Mouse (Mus musculus) layer of hippocampus, adult 9-10 months (tissue): ENCODE data around the gene Tiam2.

Experiments used
- DNase-seq: peaks from one replicate; pipeline ENCODE4 v3.0.0; 2022; ENCODE audit warnings: low spot score

Gene Tiam2

DNA sequence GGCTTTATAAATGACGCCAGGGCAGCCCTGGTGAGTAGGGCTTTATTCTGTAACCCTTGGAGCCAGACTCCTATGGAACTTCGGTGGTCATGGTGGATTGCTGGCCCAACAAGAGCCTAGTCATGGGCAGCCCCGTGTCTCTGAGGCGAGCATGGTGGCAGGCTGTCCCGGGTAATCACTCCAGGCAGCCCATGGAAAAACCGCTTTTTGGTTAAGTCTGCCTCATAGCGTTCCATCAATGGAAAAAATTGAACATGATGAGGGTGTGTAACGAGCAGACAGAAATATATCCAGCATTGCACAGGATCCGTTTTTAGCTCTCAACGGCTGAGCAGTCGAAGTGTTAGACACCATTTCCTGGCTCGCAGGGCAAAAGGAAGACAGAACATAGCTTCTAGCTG lies 70.5 kb downstream of the Tiam2 start:
- no peak for DNase-seq

DNA sequence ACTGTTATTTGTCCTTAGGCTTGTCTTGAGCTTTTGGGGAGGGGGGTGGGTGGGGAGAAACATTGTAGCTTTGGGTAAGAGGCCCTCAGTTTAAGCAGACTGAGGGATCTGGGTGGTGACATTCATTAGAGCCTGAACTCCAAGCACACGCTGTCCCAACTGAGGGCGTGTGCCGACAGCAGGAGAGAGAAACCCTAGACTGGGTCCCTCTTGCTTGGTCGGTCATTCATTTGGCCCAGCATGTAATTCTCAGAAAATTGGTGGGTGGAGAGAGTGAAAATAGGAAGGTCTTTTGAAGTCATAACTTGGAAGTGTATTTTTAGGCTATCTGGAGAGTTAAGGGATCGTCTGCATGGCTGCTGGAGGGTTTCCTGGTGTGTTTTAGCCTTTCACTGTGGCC lies 71.5 kb downstream of the Tiam2 start:
- DNase-seq: no peak

DNA sequence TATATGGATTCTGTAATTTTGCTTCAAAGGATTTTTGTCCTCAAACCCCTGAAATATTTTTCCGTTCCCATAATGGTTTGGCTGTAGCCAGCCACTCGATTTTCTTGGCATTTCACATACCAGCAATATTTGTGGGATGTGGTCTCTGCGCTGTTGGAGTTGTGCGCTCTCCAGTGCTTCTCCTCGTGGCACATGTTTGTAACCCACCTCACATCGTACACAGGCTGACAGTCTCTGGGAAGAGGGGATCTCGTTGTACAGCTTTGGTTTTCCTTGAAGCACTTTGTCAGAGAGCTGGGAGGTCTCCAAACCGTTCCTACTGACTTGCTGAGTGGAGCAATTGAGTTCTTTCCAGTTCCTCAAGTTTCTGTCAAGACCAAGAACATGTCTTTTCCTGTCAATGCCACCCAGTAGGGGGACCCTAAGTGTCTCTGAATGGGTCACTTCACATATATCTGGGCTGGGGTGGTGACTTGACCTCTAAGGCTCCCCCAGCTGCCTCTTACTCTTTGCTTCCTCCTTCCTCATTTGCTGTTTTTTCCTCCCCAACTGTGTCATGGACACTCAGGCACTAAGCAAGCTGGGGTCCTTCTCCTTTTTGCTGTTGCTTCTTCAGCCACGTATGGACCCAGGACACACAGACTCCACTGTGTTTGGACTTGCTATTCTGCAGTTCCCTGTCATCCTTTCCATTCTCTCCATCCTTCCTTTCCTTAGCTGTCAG lies 79.1 kb downstream of the Tiam2 start:
- no peak for DNase-seq

DNA sequence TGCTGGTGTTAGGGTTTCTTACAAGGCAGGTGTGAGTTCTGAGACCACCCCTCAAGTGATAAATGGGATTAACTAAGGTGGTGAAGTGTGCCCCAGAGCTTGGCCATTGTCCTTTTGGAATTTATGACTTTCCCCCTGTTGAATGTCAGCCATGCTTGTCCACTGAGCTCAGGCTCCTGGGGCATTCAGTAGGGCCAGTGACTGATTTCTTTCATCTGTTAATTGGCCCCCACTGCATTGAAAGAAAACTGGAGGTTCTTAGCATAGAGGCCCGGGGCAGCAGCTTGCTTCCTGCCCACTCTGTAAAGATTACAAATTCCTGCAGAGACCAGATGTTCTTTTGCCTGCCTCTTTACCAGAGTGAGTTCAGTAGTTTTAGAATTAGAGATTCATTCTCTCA lies 80.7 kb downstream of the Tiam2 start:
- DNase-seq: no peak

DNA sequence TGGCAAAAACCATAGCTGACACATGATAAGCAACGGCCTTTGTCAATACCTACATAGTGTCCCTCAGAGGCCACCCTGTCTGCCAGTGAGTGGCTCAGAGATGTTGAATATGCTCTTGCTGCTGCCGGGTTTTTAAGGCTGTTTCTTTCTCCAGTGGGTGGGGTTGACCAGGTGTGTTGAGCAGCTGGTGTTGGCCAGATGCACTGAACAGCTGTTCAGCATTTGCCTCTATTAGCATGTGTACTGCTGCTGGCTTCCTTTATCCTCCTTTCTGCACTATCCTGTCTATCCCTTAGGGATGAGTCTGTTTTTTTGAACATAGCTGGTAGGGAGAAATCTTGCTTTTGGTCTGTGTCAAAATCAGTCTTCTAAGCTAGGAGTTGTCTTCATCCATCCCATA lies 83.9 kb downstream of the Tiam2 start:
- DNase-seq: no peak

DNA sequence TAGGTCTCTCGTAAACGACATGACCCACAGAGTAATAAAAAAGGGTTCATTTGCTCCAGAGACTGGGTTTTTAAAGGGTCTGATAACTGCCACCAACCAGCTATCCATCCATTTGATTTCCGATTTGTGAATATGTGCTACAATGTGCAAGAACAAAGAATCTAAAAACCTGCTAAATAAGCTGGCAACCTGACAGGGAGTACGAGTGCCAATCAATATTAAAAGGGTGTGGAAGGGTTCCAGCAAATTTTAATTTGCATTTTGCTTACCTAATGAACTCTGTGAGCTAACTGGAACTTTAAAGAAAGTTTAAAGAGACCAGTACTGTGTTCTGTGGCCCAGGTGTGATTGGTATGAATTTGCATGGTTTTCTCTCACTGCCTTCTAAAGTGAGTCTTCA lies 86.4 kb downstream of the Tiam2 start:
- no peak for DNase-seq

DNA sequence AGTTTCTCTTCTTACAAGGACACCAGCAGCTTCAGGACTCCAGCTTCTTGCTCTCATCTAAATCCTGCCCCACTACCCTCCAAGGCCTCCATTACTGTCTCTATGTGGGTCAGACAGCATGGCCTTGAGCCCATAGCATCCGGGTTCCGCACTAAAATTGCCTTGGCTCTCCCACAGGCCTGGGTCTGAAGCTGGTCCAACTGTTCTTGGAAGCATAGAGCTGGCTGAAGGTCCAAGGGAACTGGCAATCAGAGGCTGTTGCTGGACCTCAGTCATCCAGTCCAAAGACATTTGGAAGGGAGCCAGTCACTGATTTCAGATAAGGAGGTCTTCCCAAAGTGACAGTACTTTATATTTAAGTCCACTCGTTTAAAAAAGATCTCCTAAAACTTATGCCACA lies 89.2 kb downstream of the Tiam2 start:
- no peak for DNase-seq

DNA sequence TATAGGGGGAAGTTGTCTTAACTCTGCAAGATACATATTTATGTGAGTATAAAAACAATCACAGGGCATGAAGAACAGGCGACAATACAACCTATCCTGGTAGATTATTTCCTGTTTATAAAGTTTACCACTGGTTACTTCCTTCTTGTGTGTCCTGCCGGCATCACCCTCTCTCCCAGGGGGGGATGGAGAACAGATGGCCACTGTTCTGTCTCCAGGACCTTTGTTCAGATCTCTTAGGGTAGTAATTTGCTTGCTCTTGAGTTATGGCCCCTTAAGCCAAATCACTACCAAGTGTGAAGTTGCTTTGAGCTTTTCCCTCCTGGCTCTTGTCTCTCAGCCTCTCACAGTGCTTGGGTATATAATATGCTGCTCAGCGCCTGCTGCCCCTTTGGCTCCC lies 90.0 kb downstream of the Tiam2 start:
- DNase-seq: no peak

DNA sequence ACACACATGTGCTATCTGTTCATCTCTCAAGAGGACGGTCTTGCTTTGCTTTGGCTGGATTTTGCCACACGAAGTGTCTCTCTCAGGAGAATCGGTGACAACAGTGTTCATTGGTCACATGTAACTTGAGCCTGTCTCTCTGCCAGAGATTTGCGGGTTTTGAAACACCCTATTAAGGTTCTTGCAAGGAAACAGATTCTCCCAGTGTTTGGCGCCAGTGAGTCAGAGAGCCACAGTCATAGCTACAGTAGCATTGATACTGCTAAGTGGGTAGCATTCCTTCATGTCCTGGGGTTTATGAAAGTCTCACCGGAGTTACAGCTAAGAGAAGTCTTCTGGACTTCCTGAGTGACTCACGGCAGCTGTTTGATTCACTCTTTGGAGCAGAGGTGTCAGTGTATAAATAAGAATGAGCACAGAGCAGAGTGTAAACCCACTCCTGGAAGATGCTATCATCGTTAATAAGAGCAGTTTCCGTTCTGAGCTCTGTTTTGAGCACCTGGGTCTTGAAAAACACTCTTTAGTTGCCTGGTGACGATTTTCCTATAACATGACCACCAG lies 93.1 kb downstream of the Tiam2 start:
- no peak for DNase-seq

DNA sequence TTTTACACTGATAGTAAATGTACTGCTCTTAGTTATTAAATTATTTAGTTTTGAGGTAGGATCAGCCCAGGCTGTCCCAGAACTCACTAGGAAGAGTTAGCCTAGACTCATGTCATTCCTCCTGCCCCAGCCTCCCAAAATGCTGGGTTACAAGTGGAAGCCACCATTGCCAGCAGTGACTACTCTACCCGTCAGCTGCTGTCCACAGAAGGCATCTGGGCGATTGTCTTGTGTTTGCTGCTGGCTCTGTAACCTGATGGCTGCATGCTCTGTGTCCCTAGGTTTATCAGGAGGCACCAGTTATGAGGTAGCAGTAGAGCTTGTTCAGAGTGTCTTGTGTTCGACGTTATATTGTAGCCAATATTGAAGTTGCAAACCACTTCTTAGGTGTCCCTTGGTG lies 93.8 kb downstream of the Tiam2 start:
- DNase-seq: no peak

DNA sequence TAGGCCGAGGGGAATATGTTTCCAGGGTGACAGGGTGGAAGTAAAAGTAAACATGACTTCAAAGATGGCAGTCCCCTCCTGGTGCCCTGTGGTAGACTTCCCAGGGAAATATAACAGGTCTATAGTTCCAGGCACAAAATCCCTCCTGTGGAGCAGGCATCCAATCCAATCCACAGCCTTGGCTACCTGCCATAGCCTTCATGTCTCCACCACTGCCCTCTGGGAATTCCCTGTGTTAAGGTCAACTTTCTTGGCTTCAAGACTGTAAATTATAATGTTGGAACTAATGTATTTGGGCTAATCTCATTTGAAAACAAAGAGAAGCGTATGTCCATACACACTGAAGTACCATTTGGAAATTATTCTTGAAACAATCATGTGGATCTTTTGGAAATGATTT lies 97.0 kb downstream of the Tiam2 start:
- DNase-seq: no peak

DNA sequence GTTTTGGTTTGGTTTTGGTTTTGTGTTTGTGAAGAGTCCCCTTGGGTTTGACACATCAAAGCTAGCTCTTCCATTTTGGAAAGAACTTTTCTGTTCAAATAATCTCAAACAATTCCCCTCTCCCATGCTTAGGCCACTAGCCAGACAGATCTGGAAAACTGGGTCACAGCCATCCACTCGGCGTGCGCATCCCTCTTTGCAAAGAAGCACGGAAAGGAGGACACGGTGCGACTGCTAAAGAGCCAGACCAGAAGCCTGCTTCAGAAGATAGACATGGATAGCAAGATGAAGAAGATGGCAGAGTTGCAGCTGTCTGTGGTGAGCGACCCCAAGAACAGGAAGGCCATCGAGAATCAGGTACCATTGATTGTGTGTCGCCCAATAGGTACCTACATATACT lies 102.3 kb downstream of the Tiam2 start:
- no peak for DNase-seq

DNA sequence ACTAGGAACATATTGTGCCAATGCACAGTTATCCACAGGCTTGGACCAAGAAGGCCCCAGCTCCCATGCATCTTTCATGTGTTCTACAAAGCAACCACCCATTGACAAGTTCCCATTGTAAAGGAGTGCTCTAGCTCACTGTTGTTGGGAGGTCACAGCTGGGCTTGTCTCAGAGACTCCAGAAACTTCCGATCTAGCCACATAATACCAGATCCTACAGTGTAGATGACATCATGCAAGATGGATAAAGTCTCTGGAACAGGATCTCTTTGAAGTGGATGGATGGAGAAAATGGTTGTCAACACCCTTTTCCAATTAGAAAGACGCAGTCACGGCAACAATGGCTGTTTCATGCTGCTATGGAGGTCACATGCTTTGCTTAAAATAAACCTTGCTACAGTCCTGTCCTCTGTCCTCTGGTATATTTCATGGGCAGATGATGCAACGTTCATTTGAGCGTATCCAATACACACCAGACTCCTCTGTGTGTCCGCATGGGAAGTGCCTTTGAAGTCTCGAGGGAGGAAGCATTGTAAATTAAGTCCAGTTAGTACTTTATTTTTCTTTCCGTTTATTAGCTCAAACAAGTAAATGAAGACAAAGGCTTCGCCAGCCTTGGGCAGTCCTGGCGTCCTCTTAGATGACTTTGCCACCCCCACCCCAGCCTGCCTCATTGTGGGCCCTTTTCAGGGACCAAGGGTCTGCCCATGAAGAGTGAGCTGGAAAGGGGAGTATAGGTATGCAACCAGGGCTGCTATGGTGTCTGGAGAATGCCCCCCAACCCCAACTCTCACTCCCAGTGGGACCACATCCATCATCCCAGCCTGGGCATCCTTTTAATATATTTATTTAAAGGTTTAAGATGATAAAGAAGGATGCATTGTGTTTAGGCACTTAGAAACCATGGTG lies 106.5 kb downstream of the Tiam2 start:
- DNase-seq: no peak

DNA sequence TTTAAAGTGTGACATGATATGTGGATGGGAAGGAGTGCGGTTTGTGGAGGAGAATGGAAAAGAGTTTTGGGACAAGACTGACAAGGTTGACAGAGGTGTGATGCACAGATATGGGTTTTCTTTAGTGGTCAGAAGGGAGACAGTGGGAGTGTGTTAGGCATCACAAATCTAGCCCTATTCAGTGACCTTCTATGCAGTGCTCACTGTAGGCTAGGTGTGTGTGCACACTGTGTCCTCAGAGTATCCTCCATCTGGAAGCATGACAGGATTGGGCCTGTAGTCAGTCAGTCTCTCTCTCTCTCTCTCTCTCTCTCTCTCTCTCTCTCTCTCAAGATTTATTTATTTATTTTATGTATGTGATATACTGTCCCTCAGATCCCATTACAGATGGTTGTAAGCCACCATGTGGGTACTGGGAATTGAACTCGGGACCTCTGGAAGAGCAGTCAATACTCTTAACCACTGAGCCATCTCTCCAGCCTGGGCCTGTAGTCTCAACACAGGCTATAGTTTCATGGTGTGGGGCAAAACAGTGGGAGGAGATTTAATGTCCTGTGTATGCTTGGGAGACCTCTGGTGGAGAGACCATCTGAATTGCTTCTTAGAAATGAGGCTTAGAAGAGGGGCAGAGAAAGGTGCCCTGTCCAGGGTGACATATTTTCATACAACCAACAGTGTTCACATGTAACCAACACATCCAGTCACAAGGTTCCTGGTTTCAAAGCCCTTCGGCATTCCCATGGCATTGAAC lies 107.3 kb downstream of the Tiam2 start:
- DNase-seq: no peak

DNA sequence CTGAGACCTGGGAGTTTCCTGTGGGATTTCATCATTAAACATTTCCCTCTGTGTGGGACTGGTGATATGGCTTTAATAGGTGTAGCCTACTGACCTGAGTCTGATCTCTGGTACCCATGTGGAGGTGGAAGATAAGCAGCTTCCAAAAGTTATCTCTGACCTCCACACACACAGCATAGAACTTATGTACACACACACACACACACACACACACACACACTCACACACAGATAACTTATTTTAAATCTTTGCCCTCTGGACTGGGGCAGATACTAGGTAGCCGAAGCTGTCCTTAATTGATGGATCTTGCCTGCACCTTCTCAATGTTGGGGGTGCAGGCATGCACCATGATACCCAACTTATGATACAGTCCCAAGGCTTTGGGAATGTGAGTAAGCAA lies 108.9 kb downstream of the Tiam2 start:
- no peak for DNase-seq

DNA sequence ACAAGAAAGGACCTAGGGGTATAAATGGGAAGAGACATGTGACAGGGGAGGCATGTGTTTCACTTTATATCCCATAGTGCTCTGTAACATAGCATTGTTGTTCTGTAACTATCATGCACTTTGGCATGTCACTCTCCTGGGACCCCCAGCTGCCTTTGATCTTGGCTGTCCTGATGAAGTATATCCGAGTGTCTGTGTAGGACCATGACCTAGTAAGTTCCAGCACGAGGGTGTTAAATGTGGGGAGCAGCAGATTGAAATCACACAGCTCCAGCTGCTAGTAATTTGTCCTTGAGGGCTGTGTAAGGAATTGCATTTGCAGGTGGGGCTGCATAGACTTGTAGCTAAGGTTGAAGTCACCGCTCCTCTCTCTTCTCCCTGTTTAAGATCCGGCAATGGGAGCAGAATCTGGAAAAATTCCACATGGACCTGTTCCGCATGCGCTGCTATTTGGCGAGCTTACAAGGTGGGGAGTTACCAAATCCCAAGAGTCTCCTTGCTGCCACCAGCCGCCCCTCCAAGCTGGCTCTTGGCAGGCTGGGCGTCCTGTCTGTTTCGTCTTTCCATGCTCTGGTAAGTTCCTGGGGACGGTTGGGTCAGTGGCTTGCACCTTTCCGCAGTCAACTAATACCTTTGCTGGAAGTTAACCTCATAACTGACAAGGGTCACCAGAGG lies 110.6 kb downstream of the Tiam2 start:
- no peak for DNase-seq

DNA sequence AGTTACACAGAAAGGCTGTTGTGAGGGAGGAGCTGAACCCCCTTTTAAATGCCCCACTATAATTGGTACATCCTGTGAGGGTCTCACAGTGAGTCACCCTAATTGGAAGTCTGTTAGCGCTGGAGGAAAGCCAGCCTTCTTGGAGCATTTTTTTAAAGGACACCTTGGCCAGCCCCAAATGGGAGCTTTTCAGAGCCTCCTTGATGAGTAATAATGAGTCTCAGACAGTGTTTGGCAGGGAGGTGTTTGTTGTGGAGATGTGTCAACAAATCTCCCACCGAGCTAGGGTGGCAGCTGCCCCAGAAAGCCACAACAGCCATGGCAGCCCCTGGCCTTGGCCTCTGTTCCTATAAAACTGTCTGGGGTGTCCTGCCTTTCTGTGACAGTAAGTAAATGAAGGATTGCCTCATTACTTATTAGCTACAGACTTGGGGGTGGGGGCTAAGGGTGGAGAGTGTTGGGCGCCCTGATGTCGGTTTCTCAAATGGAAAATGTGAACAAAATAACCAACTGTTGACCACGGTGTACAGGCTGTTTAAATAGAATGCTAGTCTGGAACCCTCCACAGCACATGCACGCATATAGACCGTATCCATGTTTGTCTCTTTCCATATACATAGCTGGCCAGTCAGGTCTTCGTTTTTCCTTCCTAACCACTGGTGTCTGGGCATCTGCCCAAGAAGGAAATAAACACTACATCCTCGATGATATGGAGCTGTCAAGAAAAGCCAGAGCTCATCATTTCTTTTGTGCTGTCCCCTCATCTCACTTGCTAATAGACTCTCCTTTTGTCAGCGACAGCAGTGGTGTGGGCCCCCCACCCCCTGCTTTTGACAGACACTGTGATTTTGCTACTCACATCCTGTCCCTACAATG lies 116.4 kb downstream of the Tiam2 start:
- no peak for DNase-seq

DNA sequence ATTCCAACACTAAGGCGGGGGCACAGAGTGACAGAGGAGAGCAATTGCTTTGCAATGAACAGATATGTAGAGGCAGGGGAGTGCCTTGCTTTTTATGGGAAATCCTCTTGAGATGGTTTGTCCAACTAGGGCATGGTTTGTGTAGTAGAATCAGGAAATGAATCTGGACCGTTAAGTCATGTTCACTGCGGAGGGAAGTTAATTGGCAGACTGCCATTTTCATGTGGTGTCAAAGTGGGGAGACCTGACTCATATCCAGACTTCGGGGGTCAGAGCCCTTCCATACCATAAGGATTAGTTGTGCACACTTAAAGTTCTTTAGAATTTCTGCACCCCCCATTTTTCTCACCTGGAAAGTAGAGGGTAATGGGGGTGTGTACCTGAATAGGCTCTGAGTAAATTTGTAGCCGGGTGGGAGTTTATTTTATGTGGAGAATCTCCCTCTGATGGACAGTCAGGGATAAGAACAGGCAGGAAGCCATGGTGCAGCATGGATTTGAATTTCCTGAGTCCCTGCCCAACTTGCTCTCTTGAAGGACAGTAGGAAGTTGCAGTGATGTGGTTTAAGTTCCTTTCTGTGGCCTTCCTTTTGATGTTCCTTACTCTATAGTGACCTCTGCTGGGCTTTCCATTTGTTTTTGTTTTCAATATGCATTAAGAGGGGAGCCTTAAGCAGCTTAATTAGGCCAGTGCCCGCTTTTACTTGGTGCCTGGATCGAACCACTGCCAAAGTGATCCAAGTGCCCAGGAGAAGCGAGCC lies 120.0 kb downstream of the Tiam2 start:
- peak; percentile 78 for DNase-seq

DNA sequence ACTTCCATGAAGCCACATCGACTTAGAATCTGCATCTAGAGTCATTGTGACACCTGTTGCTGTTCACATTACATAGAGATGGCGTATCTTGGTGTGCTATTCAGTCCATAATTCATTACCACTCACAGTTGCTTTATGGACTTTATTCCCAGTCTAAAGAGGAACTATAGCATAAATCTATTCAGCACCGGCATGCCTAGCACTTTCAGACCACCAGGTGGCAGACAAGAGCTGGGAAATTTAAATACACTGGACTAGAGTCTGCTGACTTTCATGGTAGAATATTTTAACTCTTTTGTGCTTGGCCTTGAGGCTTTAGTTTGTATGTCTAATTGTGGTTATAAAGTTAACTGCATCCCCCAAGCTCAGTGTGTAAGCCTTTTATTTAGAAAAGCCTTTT lies 122.4 kb downstream of the Tiam2 start:
- DNase-seq: peak; percentile 68

DNA sequence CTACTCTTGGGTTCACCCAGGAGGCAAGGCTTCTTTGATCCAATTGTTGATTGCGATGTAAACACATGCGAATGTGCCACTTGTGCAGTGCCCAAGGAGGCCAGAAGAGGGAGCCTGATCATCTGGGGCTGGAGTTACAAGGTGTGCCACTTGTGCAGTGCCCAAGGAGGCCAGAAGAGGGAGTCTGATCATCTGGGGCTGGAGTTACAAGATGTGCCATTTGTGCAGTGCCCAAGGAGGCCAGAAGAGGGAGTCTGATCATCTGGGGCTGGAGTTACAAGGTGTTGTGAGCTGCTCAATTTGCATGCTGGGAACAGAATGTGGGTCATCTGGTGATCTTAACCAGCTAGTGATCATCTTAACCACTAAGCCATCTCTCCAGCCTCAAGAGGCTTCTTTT lies 124.7 kb downstream of the Tiam2 start:
- no peak for DNase-seq
